Mouse (Mus musculus) hindbrain, postnatal 0 days (tissue): ENCODE data around the gene Cemip2. TPM values are rescaled to one million over a fixed set of nuclear protein-coding genes. Genes with fewer than 3 reads are reported as not detected.

Experiments used
- ATAC-seq: fragments of 200-750 bp; cut with Nextera tagmentation; 2 replicates; pipeline ENCODE4 v1.8.0; 2017; ENCODE audit warnings: mild to moderate bottlenecking, moderate TSS enrichment, moderate library complexity
- DNase-seq: peaks from one replicate; pipeline ENCODE4 v3.0.0-alpha.2; 2015; ENCODE audit warnings: low spot score
- H3K27ac ChIP-seq: fragments of 300-500 bp; sonication (generic); 2 replicates; pipeline ENCODE4 v1.5.1; 2014; ENCODE audit warnings: mild to moderate bottlenecking
- H3K27me3 ChIP-seq: fragments of 300-500 bp; sonication (generic); 2 replicates; pipeline ENCODE4 v1.6.1; 2014; ENCODE audit warnings: low read length, mixed read lengths; ENCODE audit not compliant: insufficient read depth
- H3K36me3 ChIP-seq: fragments of 300-500 bp; sonication (generic); 2 replicates; pipeline ENCODE4 v1.6.1; 2014; ENCODE audit warnings: low read length, mixed read lengths; ENCODE audit not compliant: insufficient read depth
- H3K4me1 ChIP-seq: fragments of 300-500 bp; sonication (generic); 2 replicates; pipeline ENCODE4 v1.6.1; 2014; ENCODE audit warnings: antibody characterized with exemption, low read length, mixed read lengths; ENCODE audit not compliant: insufficient read depth
- H3K4me2 ChIP-seq: fragments of 300-500 bp; sonication (generic); 2 replicates; pipeline ENCODE4 v1.6.1; 2014; ENCODE audit warnings: low read depth, mild to moderate bottlenecking, low read length, moderate library complexity, mixed read lengths
- H3K4me3 ChIP-seq: fragments of 300-500 bp; sonication (generic); 2 replicates; pipeline ENCODE4 v1.5.1; 2014; ENCODE audit warnings: low read length
- H3K9ac ChIP-seq: fragments of 300-500 bp; sonication (generic); replicated peaks from 2 replicates; pipeline ENCODE4 v1.6.1; 2014; ENCODE audit warnings: mild to moderate bottlenecking, low read length, moderate library complexity, mixed read lengths
- H3K9me3 ChIP-seq: fragments of 300-500 bp; sonication (generic); 2 replicates; pipeline ENCODE4 v1.6.1; 2016; ENCODE audit warnings: low read length, mixed read lengths
- CTCF ChIP-seq: IDR thresholded peaks from 2 replicates; pipeline ENCODE4 v1.5.1; 2016; ENCODE audit warnings: antibody characterized with exemption, control low read depth, low read depth
- WGBS: fragments of 180-500 bp; shearing (Covaris S2); extraction: QIAGEN DNeasy Blood & Tissue Kit; methylation state at CpG from one replicate; pipeline ENCODE4 v1.1.7; 2014; 5-methylcytosine and 5-hydroxymethylcytosine counted together
- polyA plus RNA-seq: library from polyadenylated mRNA; unstranded; fragments of >200 nt; fragmentation: Nextera tagmentation; extraction: Ambion mirVana; gene quantifications from 2 replicates; pipeline ENCODE4 v1.2.1, GENCODE M21; 2015
- total RNA-seq: library from RNA; depleted of rRNA; stranded (reverse); fragments of >200 nt; gene quantifications from 2 replicates; pipeline ENCODE4 v1.2.3, GENCODE M21; 2014

Gene Cemip2
- total and polyA plus RNA-seq, 2 experiments from 2014 or later, result 11.7 to 25.1 TPM

- ATAC-seq (no peak), DNase-seq (no peak)
- Histone ChIP-seq H3K27ac (peak overlapping the region; percentile 36; the same call in 1 of the 2 replicates), H3K4me2 (no peak overlapping the region), H3K9me3 (no peaks in the 10 kb centered on the region), H3K4me1 (peaks cover 8% of the 10 kb centered on the region; the same call in 1 of the 2 replicates), H3K9ac (no peak overlapping the region), H3K4me3 (no peak overlapping the region), H3K27me3 (no peaks in the 10 kb centered on the region), H3K36me3 (peaks cover 22% of the 10 kb centered on the region; the same call in 1 of the 2 replicates)
- TF ChIP-seq CTCF, result no peak
- WGBS, result 64% methylated on average over 13 of the region's 13 CpGs
These were observed 21.6 kb downstream of the Cemip2 start for GRCm38 (mm10) chr19:21799410-21800373.

- no peak for ATAC-seq
- Histone ChIP-seq H3K36me3 (peaks cover 53% of the 10 kb centered on the region; the same call in 1 of the 2 replicates), H3K9ac (no peak overlapping the region), H3K27ac (no peak overlapping the region), H3K4me2 (no peak overlapping the region), H3K4me3 (no peak overlapping the region), H3K4me1 (peaks cover 4% of the 10 kb centered on the region; the same call in 1 of the 2 replicates), H3K27me3 (no peaks in the 10 kb centered on the region), H3K9me3 (no peaks in the 10 kb centered on the region)
- DNase-seq, result no peak
- no peak for TF ChIP-seq CTCF
- 92% methylated on average over 8 of the region's 8 CpGs for WGBS
These were observed 26.3 kb downstream of the Cemip2 start for GRCm38 (mm10) chr19:21804488-21804887.

GRCm38 (mm10) chr19:21805305-21805704, 27.2 kb downstream of the Cemip2 start:
- no peak for TF ChIP-seq CTCF
- Histone ChIP-seq H3K27me3 (no peaks in the 10 kb centered on the region), H3K9me3 (no peaks in the 10 kb centered on the region), H3K27ac (no peak overlapping the region), H3K4me3 (no peak overlapping the region), H3K4me2 (no peak overlapping the region), H3K9ac (no peak overlapping the region), H3K4me1 (no peaks in the 10 kb centered on the region), H3K36me3 (peaks cover 53% of the 10 kb centered on the region; the same call in 1 of the 2 replicates)
- ATAC-seq (no peak), DNase-seq (no peak)
- 83% methylated on average over 3 of the region's 3 CpGs for WGBS

DNA sequence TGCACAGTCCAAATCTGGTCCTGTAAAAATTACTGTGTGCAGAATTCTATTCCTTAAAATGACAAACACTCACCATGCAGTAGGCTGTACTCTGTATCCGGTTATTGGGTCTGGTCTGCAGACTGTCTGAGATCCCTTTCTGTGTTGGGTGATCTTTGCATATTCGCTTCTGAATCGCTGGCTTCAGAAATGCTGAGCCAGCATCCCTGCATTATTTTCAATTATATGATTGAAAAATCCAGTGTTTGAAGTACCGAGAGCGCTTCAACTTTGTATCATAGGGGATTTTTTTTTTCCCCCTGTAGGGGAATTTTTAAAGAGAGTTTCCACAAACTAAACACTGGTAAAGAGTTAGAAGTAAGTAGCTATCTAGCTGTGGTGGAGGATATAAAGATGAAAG, 32.0 kb downstream of the Cemip2 start:
- DNase-seq (no peak), ATAC-seq (no peak)
- Histone ChIP-seq H3K27ac (no peak overlapping the region), H3K27me3 (no peaks in the 10 kb centered on the region), H3K36me3 (peaks cover 63% of the 10 kb centered on the region), H3K4me2 (no peak overlapping the region), H3K9ac (no peak overlapping the region), H3K4me3 (no peak overlapping the region), H3K9me3 (no peaks in the 10 kb centered on the region), H3K4me1 (no peaks in the 10 kb centered on the region)
- 83% methylated on average over 5 of the region's 5 CpGs for WGBS
- no peak for TF ChIP-seq CTCF

DNA sequence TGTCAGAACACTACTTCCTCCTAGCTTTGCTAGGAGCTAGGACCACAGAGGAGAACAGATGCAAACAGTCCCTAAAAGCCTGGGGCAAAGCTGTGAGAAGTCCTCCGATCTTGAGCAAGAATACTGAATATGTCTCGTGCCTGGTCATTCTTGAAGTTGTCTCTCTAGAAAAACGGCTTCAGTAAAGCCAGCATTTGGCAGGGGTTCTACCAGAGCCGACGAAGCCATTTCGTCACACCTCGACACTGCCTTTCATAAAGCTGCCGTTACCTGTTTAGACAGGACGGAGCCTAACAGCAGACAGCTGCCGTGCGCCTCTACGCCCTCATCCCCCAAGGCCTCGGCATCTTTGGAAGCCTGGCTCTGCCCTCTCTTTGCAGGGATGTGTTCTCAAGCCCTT, 35.4 kb downstream of the Cemip2 start:
- no peaks in the 10 kb centered on the region for H3K4me1 ChIP-seq
- no peak overlapping the region for H3K4me3 ChIP-seq
- no peak overlapping the region for H3K27ac ChIP-seq
- ATAC-seq (no peak), DNase-seq (no peak)
- H3K9ac ChIP-seq, result no peak overlapping the region
- H3K9me3 ChIP-seq, result no peaks in the 10 kb centered on the region
- no peaks in the 10 kb centered on the region for H3K27me3 ChIP-seq
- WGBS, result 86% methylated on average over 13 of the region's 13 CpGs
- peaks cover 64% of the 10 kb centered on the region for H3K36me3 ChIP-seq
- H3K4me2 ChIP-seq, result no peak overlapping the region
- no peak for TF ChIP-seq CTCF

DNA sequence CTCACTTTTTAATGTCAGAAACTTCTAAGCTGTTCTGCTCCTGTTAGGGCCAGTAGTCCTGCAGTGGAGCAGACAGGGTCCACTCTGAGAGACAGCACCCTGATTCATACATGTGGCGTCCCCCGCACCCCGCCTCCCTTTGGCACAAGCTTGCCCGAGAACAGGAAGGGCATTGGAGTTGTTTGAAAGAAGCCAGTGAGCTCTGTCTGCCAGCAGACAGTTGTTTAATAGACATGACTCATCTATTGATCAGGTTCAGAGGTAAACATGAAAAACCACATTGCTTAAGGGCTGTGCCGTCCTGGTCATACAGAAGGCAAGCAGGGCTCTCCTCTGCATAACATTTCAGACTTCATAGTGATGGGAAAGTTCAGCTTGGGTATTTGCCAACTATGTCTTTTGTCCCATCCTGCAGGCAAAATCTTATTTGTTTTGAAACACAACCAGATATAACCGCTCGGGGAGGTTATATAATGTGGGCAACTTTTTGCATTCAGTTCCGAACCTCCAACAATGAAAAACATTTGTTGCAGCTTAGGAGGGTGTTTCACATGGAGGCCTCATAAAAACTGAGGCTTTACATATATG, 36.4 kb downstream of the Cemip2 start:
- ATAC-seq (peak; percentile 67; the same call in 1 of the 2 replicates), DNase-seq (peak; percentile 27)
- no peak overlapping the region for H3K4me2 ChIP-seq
- H3K27me3 ChIP-seq, result no peaks in the 10 kb centered on the region
- H3K27ac ChIP-seq, result no peak overlapping the region
- H3K9me3 ChIP-seq, result no peaks in the 10 kb centered on the region
- TF ChIP-seq CTCF, result no peak
- H3K4me3 ChIP-seq, result no peak overlapping the region
- H3K36me3 ChIP-seq, result peaks cover 63% of the 10 kb centered on the region
- H3K4me1 ChIP-seq, result no peaks in the 10 kb centered on the region
- WGBS, result 56% methylated on average over 8 of the region's 8 CpGs
- no peak overlapping the region for H3K9ac ChIP-seq
